Mouse (Mus musculus) megakaryocyte, embryonic 14.5 days (primary cell): Measurements from ENCODE around the gene Impad1.

Source experiments
- FLI1 ChIP-seq: IDR thresholded peaks from 2 replicates; pipeline ENCODE4 v1.6.1; 2012; ENCODE audit warnings: low read length, inconsistent platforms, mixed read lengths
- GATA1 ChIP-seq: IDR thresholded peaks from 3 replicates; pipeline ENCODE4 v1.6.1; 2012; ENCODE audit warnings: mixed read lengths, low read length, inconsistent platforms, borderline replicate concordance

DNA sequence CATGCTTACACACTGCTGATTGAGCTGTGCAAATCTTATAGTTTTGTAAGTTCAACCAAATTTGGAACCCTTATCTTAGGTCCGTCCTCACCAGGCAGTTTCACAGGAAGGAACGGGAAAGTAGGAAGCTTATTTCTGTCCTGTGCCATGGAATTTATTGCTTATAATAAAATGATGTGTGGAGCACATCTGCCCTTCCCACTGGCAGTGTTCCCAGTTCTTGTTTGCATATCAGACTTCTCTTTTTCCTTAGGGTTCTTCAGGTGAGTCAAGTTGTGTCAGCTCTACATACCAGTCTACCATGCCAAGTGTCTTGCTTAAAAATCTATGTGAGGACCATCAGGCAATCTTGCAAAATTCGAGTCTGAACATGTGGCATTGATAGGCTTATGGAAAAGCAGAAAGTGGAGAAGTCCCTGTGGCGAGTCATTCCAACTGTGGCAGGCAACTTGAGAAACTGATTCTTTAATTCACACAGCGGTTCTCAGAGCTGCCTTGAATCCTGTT, 40.7 kb upstream of the Impad1 start:
- TF ChIP-seq GATA1 (no peak), FLI1 (no peak)
